Mouse (Mus musculus): Measurements from ENCODE around the gene Glyr1. TPM values are rescaled to one million over a fixed set of nuclear protein-coding genes. Genes with fewer than 3 reads are reported as not detected.
A peak's percentile ranks its signal among the peaks of the same experiment; 100 is the strongest.

The Glyr1 gene
- total RNA-seq (2015; ENCODE audit: low replicate concordance) (29.0 and 43.9 TPM in 2 replicates), total RNA-seq (2017; ENCODE audit: low replicate concordance) (42.1 and 57.2 TPM in 2 replicates)

DNA sequence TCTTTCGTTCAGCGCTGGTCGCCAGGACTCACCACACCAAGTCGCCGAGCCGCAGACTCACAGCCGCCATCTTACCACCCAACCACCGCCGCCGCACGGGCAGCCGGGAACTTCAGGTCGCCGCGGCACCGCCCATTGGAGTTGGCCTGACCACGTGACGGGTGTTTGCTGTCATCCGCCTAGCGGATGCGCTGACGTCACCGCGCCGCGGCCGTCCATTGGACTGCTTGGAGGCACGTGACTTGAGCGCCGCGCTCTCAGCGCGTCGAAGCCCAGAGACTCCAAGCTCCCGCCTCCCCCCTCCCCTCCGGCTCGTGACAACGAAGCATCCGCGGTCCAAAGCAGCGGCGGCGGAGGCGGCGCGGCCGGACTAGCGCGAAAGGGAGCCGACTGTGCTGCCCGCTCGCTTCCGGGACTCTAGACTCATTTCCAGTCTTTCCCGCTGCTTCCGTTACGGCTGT lies at the start of gene Glyr1, which contains the start of gene Ubn1:
TSS of gene Glyr1 (minus strand) at position 90 of the 461 bp plus-strand sequence.
TSS of gene Ubn1 (plus strand) at position 284 of the 461 bp plus-strand sequence.
- peak; percentile 94 for ATAC-seq (replicated peaks; ENCODE audit: low FRiP score, poor library complexity, severe bottlenecking)

- no peak for ATAC-seq (replicated peaks; ENCODE audit: low FRiP score, poor library complexity, severe bottlenecking)
Observed at GRCm38 (mm10) chr16:5096504-5096903, 46.8 kb upstream of the Glyr1 start.

DNA sequence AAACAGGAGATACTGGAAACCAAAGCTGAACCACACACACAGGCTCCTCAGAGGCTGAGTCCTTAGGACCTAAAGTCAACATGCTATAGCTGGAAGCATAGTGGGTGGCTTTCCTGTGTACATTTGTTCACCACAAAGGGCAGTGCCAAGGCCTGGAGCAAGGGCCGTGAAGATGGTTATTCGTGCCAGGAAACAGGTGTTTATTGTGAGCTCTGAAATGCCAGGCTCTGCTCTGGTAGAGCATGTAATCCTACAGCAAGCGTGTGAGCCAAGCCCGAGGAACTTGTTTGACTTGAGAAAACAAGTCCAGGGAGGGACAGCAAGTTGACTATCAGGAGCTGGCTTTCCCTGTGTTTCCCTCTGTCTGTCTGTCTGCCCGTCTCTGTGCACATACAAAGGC lies 43.6 kb upstream of the Glyr1 start:
- ATAC-seq (replicated peaks; ENCODE audit: low FRiP score, poor library complexity, severe bottlenecking), result no peak

DNA sequence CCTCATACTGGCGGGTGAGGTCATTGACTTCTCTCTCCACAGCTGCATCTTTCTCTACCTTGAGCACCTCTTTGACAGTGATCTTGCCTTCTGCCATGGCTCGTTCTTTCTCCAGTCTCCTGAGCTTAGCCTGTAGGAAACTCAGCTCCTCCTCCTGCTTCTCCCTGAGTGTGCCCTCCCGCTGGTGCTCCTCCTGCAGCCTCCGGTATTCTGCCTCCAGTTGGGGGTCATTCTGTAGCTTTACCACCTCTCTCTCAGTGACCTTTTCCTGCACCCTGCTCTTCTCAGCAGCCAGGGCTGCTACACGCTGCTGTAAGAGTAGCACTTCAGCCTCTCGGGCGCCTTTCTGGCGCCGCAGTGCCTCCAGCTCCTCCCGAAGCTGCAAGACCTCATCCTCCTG lies 39.4 kb upstream of the Glyr1 start:
- ATAC-seq (replicated peaks; ENCODE audit: low FRiP score, poor library complexity, severe bottlenecking), result no peak

GRCm38 (mm10) chr16:5086179-5086578 lies 36.5 kb upstream of the Glyr1 start:
- ATAC-seq (replicated peaks; ENCODE audit: low FRiP score, poor library complexity, severe bottlenecking), result no peak

DNA sequence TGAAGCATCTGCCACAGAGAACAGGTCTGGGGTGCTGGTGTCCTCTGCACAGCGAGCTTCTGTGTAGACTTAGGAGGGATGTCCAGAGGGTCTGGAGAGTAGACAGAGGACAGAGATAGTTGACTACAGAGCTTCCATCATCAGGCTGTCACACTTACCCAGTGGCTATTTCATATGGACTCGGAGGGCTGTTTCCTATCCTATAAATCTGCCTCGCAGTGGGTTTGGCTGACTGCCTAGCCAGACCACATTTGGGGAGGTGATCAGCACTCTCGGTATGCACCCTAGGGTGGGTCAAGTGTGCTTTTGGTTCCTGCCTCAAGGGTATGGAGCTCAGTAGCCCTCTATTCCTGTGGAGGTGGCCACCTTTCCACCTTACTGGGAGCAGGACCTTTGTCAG lies 35.5 kb upstream of the Glyr1 start:
- no peak for ATAC-seq (replicated peaks; ENCODE audit: low FRiP score, poor library complexity, severe bottlenecking)

GRCm38 (mm10) chr16:5074341-5074740 lies 24.7 kb upstream of the Glyr1 start:
- ATAC-seq (replicated peaks; ENCODE audit: low FRiP score, poor library complexity, severe bottlenecking), result no peak

GRCm38 (mm10) chr16:5071974-5072373 lies 22.3 kb upstream of the Glyr1 start:
- no peak for ATAC-seq (replicated peaks; ENCODE audit: low FRiP score, poor library complexity, severe bottlenecking)

- ATAC-seq (replicated peaks; ENCODE audit: low FRiP score, poor library complexity, severe bottlenecking), result no peak
Observed at GRCm38 (mm10) chr16:5070321-5070720, 20.7 kb upstream of the Glyr1 start.

GRCm38 (mm10) chr16:5063472-5063871 lies 13.8 kb upstream of the Glyr1 start:
- no peak for ATAC-seq (replicated peaks; ENCODE audit: low FRiP score, poor library complexity, severe bottlenecking)

DNA sequence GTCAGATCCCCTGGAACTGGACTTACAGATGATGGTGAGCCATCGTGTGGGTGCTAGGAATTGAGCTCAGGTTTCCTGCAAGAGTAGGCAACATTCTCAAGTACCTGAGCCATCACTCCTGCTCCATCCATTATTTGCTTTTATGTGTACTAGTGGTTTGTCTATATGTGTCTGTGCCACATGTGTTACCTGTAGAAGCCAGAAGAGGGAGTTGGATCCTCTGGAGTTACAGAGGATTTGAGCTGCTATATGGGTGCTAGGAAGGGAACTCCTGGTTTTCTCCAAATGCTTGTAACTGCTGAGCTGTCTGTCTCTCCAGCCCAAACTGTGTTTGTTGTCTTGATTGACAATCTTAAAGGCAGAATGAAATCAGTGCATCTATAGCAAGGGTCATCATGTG lies 8.5 kb upstream of the Glyr1 start:
- ATAC-seq (replicated peaks; ENCODE audit: low FRiP score, poor library complexity, severe bottlenecking), result peak; percentile 73

DNA sequence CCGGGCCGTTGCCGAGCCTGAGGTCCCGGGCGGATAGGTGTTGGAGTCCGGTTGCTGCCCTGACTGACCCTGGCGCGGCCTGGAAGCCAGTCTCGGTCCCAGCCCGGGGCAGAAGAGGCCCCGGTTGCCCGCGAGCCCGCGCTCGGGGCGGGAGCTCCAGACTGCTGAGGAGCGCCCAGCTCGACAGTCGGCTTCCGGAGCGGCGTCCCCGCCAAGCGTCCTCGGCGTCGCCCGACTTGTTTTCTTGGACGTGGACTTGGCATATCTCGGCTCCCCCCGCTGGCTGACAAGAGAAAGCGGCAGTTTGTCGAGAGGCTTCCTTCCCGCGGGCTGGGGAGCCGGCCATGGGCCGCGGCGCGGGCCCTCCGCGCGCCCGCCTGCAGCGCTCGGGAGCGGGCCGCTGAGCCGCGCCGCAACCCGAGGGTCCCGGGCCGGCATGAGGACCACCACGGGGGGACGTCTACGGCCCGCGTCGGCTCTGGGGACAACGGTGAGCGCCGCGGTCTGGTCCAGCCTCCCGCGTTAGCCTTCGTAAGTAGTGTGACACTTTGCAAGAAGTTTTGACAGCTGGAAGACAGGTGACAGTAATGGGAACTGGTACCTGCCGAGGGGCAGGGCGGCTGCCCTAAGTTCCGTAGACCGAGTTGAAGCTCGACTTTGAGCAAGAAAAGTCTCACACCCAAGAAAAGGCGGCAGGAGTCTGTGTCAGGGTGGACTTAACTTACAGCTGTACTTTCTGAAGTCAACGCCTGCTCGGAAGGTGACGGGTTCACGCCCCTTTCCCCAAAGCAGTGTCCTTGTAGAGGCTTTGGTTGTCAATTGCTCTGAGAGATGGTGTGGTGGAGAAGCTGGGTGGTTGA lies 818 bp upstream of the Glyr1 start:
- peak; percentile 61 for ATAC-seq (replicated peaks; ENCODE audit: low FRiP score, poor library complexity, severe bottlenecking)

DNA sequence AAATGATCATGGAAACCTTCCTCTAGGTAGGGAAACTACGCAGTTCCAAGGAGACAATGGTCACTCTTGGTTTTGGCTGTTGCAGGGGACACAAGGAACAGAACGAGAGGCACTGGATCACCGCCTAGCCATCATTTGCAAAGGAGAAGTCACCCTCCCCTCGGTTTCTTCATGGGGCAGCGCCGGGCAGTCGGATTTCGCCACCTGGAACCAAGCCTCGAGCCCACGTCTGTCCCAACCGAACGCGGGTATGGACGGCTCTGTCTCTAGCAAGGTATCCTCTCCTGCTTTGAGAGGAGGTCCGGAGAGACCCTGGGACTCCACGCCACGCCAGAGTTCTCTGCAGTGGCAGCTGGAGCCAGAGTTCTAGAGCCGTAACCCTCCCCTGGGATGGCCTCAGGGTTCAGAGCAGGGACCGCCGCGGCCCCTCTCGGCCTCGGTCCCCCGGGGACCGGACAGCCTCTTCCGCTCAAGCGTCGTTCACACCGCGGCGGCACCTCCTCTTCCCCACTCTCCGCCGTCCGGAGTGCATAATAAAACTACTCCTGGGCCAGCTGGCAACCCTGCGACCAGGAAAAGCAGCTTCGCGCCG lies 385 bp downstream of the Glyr1 start:
- peak; percentile 61 for ATAC-seq (replicated peaks; ENCODE audit: low FRiP score, poor library complexity, severe bottlenecking)

DNA sequence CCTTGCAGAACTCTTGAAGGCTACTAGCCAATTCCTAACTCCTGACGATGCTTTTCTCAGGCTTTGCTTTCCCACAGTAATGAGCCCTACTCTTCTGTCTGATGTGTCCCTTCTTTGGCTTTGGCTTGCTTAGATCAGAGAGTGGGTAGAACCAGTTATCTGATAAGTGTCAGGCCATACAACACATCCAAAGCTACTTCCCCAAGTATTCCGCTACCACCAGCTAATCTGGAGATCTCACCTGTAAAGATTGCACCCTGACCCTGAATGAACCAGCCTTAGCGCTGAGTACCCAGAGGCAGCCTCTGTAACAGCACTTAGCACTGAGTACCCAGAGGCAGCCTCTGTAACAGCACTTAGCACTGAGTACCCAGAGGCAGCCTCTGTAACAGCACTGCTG lies 4.3 kb downstream of the Glyr1 start:
- ATAC-seq (replicated peaks; ENCODE audit: low FRiP score, poor library complexity, severe bottlenecking), result no peak

- ATAC-seq (replicated peaks; ENCODE audit: low FRiP score, poor library complexity, severe bottlenecking), result no peak
Observed at GRCm38 (mm10) chr16:5036649-5037234, 12.9 kb downstream of the Glyr1 start.

GRCm38 (mm10) chr16:5035591-5035990 lies 14.1 kb downstream of the Glyr1 start:
- ATAC-seq (replicated peaks; ENCODE audit: low FRiP score, poor library complexity, severe bottlenecking), result no peak

GRCm38 (mm10) chr16:5029847-5030246 lies 19.8 kb downstream of the Glyr1 start:
- peak; percentile 48; the same call in 1 of the 2 replicates for ATAC-seq (replicated peaks; ENCODE audit: low FRiP score, poor library complexity, severe bottlenecking)

DNA sequence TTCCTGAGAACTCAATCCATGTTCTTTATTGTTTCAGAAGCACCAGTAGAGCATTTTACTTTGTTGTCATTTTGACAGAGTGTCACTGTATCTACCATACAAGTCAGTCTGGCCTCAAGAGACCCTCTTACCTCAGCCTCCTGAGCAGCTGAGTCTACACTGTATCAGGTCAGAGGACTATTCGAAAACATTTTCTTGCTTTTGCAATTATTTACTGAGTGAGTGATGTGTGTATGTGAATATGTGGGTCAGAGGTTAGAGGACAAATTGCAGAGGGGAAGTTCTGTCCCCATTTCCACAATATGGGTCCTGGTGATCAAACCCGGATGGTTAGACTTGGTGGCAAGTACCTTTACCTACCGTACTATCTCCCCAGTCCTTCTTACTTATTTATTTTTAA lies 25.6 kb downstream of the Glyr1 start:
- no peak for ATAC-seq (replicated peaks; ENCODE audit: low FRiP score, poor library complexity, severe bottlenecking)

DNA sequence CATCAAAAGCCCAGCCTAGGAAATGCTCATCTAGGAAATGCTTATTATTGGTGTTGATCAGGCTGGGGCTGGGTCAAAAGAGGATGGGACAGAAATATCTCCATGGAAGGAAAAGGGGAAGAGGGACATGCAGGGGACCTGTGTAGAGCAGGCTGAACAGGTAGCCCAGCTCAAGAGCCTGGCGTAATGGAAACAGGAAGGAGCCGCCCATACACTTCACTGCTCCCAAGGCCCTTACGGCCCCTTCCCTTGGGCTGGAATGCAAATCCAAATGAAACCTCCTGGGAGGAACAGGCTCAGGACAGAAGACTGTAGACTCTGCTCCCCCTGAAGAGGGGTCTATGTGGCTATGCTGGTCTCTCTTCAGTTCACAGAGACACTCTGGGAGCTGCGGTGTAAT lies 35.1 kb downstream of the Glyr1 start:
- ATAC-seq (replicated peaks; ENCODE audit: low FRiP score, poor library complexity, severe bottlenecking), result no peak

DNA sequence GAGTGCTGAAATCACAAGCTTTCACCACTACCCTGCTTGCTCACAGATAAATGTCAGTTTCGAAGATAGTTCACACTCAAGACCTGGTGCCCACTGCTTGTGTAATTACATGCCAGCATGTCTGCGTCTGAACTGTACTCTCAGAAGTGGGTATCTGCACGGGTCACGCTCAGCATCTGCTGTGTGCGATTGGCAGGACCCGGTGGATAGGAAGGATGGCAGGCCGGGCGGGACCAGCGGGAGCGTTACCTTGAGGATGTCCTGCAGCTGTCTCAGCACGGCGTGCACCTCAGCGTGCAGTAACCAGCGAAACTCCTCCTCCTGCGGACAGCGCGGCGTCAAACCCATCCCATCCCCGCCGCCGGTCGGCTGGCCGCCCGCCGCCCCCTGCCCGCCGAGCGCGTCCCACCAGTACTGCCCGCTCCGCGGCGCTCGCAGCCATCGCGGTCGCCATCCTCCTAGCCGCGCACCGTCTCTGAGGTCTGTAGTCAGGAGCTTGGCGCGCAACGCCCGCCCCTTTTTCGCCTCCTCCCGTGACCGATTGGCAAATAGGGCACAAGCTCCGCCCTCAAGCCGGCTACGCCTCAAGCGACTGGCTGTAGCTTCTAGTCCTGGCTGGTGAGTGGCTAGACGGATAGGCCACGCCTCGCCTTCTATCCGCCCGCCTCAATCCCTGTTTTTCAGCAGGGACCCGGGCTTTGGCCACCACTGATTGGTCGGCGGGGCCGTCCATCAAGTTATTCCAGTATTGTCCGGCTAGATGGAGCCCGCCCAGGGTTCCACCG lies 36.4 kb downstream of the Glyr1 start, which contains the start of gene Rogdi:
TSS of gene Rogdi (minus strand) at position 500 of the 785 bp plus-strand sequence.
- peak; percentile 98 for ATAC-seq (replicated peaks; ENCODE audit: low FRiP score, poor library complexity, severe bottlenecking)

All from erythroblast, adult 5-6 weeks (primary cell).